Mouse (Mus musculus): ENCODE measurements at regions not wholly inside any gene's neighbourhood (a gene's known extent, or its start where the extent isn't known, plus 50 kb on each side); places are given as distances from the start of the nearest gene placed in this dataset.

DNA sequence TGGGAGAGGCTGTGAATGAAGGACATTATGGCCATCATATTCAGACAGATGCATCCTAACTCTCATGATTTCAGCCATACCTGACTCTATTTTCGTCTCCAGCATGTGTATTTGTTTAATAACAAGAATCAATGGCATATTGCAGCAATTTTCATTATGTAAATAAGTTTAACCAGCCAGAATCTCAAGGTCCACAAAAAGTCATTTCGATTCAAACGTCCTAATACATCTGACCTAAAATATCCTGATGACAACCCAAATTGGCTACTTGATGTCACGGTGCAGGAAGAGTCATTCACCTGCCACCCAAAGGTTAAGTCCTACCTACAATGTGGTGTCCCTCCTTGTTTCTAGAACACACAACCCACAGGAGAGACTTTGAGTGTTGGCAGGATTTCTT, 60.6 kb upstream of the Onecut1 start:
- TF ChIP-seq CTCF (IDR thresholded peaks at IDR 0.05; ENCODE audit: insufficient read depth, low read depth, low read length), result no peak
- no peak for TF ChIP-seq POLR2A (IDR thresholded peaks at IDR 0.05; ENCODE audit: insufficient read depth, low read depth, low read length)
